Mouse (Mus musculus): ENCODE results near the gene Kif14.

GRCm38 (mm10) chr1:136577890-136578663 is 111.9 kb downstream of the Kif14 start:
- TF ChIP-seq CTCF (IDR thresholded peaks at IDR 0.05; ENCODE audit: low read depth, low read length) (no peak), GATA1 (IDR thresholded peaks at IDR 0.05; ENCODE audit: borderline replicate concordance, low read length) (no peak), POLR2AphosphoS5 (IDR thresholded peaks at IDR 0.05; ENCODE audit: insufficient replicate concordance, low read depth, low read length) (no peak), TAL1 (conservative IDR thresholded peaks at IDR 0.05; ENCODE audit: low read depth, low read length) (no peak)

Measured in G1E (cell line).